Mouse (Mus musculus) CH12.LX (cell line): ENCODE results near the gene Hps1. TPM values are rescaled to one million over a fixed set of nuclear protein-coding genes. Genes with fewer than 3 reads are reported as not detected.

Experiments
- DNase-seq: peaks from one replicate; pipeline ENCODE4 v3.0.0-alpha.2; 2013; ENCODE audit errors: extremely low read depth
- H3K27ac ChIP-seq: 2 replicates; pipeline ENCODE4 v1.5.1; 2012; ENCODE audit warnings: low read depth, mild to moderate bottlenecking, control low read depth, moderate library complexity; ENCODE audit not compliant: insufficient read depth
- H3K27me3 ChIP-seq: replicated peaks from 2 replicates; pipeline ENCODE3; 2012; ENCODE audit warnings: inconsistent platforms
- H3K36me3 ChIP-seq, 2 experiments: replicated peaks in 1 of 2; 2 replicates each; pipeline versions ENCODE3 to v1.6.1; 2012; ENCODE audit warnings: inconsistent platforms in 1 of 2, low read length in 1 of 2, mild to moderate bottlenecking in 1 of 2, mixed read lengths in 1 of 2, moderate library complexity in 1 of 2; ENCODE audit not compliant: control insufficient read depth in 1 of 2, insufficient read depth in 1 of 2
- H3K4me1 ChIP-seq, 2 experiments: 2 replicates each; pipeline ENCODE4 v1.6.1; 2012; ENCODE audit warnings: inconsistent platforms in 1 of 2, moderate library complexity in 1 of 2; ENCODE audit not compliant: insufficient read depth in 2 of 2, control insufficient read depth in 1 of 2
- H3K4me2 ChIP-seq: 2 replicates; pipeline ENCODE4 v1.6.1; 2012; ENCODE audit warnings: low read depth, mild to moderate bottlenecking, control low read depth; ENCODE audit not compliant: poor library complexity, insufficient read depth, severe bottlenecking
- H3K4me3 ChIP-seq, 3 experiments: fragments of 150-350 bp in 1 of 3; sonication (generic) in 1 of 3; replicated peaks in 1 of 3; 2 replicates each; pipeline versions ENCODE3 to v1.5.1; 2011 to 2012; ENCODE audit warnings: low read depth in 2 of 3, low read length in 2 of 3, mild to moderate bottlenecking in 2 of 3, moderate library complexity in 2 of 3, control low read depth in 1 of 3, improper control_type of control experiment in 1 of 3, inconsistent platforms in 1 of 3, mixed read lengths in 1 of 3; ENCODE audit not compliant: poor library complexity in 1 of 3
- H3K79me2 ChIP-seq: replicated peaks from 2 replicates; pipeline ENCODE4 v1.6.1; 2012; ENCODE audit warnings: mild to moderate bottlenecking, moderate library complexity; ENCODE audit not compliant: control insufficient read depth, poor library complexity, insufficient read depth, severe bottlenecking; ENCODE audit errors: extremely low read depth
- H3K9ac ChIP-seq: 2 replicates; pipeline ENCODE4 v1.6.1; 2012; ENCODE audit warnings: low read depth, mild to moderate bottlenecking, control low read depth, moderate library complexity; ENCODE audit not compliant: insufficient read depth
- H3K9me3 ChIP-seq: replicated peaks from 2 replicates; pipeline ENCODE3; 2012; ENCODE audit warnings: low read length, inconsistent platforms, mixed read lengths
- CTCF ChIP-seq, 2 experiments: IDR thresholded peaks in 1 of 2; conservative IDR thresholded peaks in 1 of 2; 2 replicates each; pipeline ENCODE4 v1.5.1; 2011 to 2012; ENCODE audit warnings: low read depth in 2 of 2, low read length in 2 of 2, improper control_type of control experiment in 1 of 2, inconsistent platforms in 1 of 2, mild to moderate bottlenecking in 1 of 2, moderate library complexity in 1 of 2
- EP300 ChIP-seq: IDR thresholded peaks from 2 replicates; pipeline ENCODE4 v1.6.1; 2011; ENCODE audit warnings: low read length, improper control_type of control experiment
- ETS1 ChIP-seq: conservative IDR thresholded peaks from 2 replicates; pipeline ENCODE4 v1.6.1; 2012; ENCODE audit warnings: low read depth, mild to moderate bottlenecking, inconsistent platforms, low read length, improper control_type of control experiment, moderate library complexity
- HCFC1 ChIP-seq: IDR thresholded peaks from 2 replicates; pipeline ENCODE4 v1.6.1; 2012; ENCODE audit warnings: low read depth, mild to moderate bottlenecking, inconsistent platforms, low read length, improper control_type of control experiment
- JUN ChIP-seq: IDR thresholded peaks from 2 replicates; pipeline ENCODE4 v1.6.1; 2011; ENCODE audit warnings: low read depth, mild to moderate bottlenecking, low read length, improper control_type of control experiment, moderate library complexity; ENCODE audit not compliant: insufficient read depth
- JUND ChIP-seq: conservative IDR thresholded peaks from 2 replicates; pipeline ENCODE4 v1.6.1; 2011; ENCODE audit warnings: low read depth, low read length, improper control_type of control experiment
- MAFK ChIP-seq: IDR thresholded peaks from 2 replicates; pipeline ENCODE4 v1.6.1; 2011; ENCODE audit warnings: low read length, improper control_type of control experiment; ENCODE audit not compliant: insufficient replicate concordance
- MAX ChIP-seq: IDR thresholded peaks from 2 replicates; pipeline ENCODE4 v1.6.1; 2011; ENCODE audit warnings: low read length, improper control_type of control experiment
- MEF2A ChIP-seq: IDR thresholded peaks from 2 replicates; pipeline ENCODE4 v1.6.1; 2014; ENCODE audit warnings: low read depth, mild to moderate bottlenecking, inconsistent platforms, low read length, improper control_type of control experiment, borderline replicate concordance
- MXI1 ChIP-seq: IDR thresholded peaks from 2 replicates; pipeline ENCODE4 v1.6.1; 2011; ENCODE audit warnings: mild to moderate bottlenecking, low read depth, low read length, improper control_type of control experiment
- MYC ChIP-seq: IDR thresholded peaks from 2 replicates; pipeline ENCODE4 v1.6.1; 2011; ENCODE audit warnings: low read depth, mild to moderate bottlenecking, improper control_type of control experiment, low read length
- NRF1 ChIP-seq: IDR thresholded peaks from 2 replicates; pipeline ENCODE4 v1.6.1; 2014; ENCODE audit warnings: low read depth, mild to moderate bottlenecking, inconsistent platforms, low read length, improper control_type of control experiment, moderate library complexity
- PAX5 ChIP-seq: IDR thresholded peaks from 2 replicates; pipeline ENCODE4 v1.6.1; 2012; ENCODE audit warnings: low read length, inconsistent platforms, mixed read lengths
- POLR2A ChIP-seq: IDR thresholded peaks from 2 replicates; pipeline ENCODE4 v1.6.1; 2011; ENCODE audit warnings: low read depth, mild to moderate bottlenecking, improper control_type of control experiment, low read length
- POLR2AphosphoS2 ChIP-seq: IDR thresholded peaks from 2 replicates; pipeline ENCODE4 v1.6.1; 2011; ENCODE audit warnings: low read depth, low read length, improper control_type of control experiment
- RAD21 ChIP-seq: IDR thresholded peaks from 2 replicates; pipeline ENCODE4 v1.6.1; 2011; ENCODE audit warnings: low read depth, mild to moderate bottlenecking, low read length, improper control_type of control experiment, moderate library complexity
- SIN3A ChIP-seq: IDR thresholded peaks from 2 replicates; pipeline ENCODE4 v1.6.1; 2012; ENCODE audit warnings: low read length, improper control_type of control experiment, inconsistent platforms
- SMC3 ChIP-seq: IDR thresholded peaks from 2 replicates; pipeline ENCODE4 v1.6.1; 2011; ENCODE audit warnings: low read depth, low read length, improper control_type of control experiment
- TBP ChIP-seq: conservative IDR thresholded peaks from 2 replicates; pipeline ENCODE4 v1.6.1; 2011; ENCODE audit warnings: low read depth, low read length, improper control_type of control experiment
- TCF12 ChIP-seq: IDR thresholded peaks from 2 replicates; pipeline ENCODE4 v1.6.1; 2014; ENCODE audit warnings: low read depth, mild to moderate bottlenecking, inconsistent platforms, low read length, improper control_type of control experiment
- ZC3H11A ChIP-seq: IDR thresholded peaks from 2 replicates; pipeline ENCODE4 v1.6.1; 2012; ENCODE audit warnings: low read depth, mild to moderate bottlenecking, inconsistent platforms, low read length, improper control_type of control experiment
- ZKSCAN1 ChIP-seq: IDR thresholded peaks from 2 replicates; pipeline ENCODE4 v1.6.1; 2012; ENCODE audit warnings: low read depth, inconsistent platforms, low read length, improper control_type of control experiment, borderline replicate concordance
- ZNF384 ChIP-seq: IDR thresholded peaks from 2 replicates; pipeline ENCODE4 v1.6.1; 2012; ENCODE audit warnings: low read depth, low read length, improper control_type of control experiment, inconsistent platforms
- dilution Hi-C: fragments of 300-500 bp; cut with MboI; formaldehyde crosslinking; loops from 2 replicates; pipeline ENCODE4 v1.14.3; 2020; ENCODE audit warnings: low sequenced_read_pairs; ENCODE audit not compliant: extremely low pct_unique_long_range_greater_than_20kb, extremely low pct_ligation_motif_present
- in situ Hi-C: fragments of 300-500 bp; cut with MboI; formaldehyde crosslinking; loops from 3 replicates; pipeline ENCODE4 v1.14.3; 2019; ENCODE audit warnings: low sequenced_read_pairs, low pct_ligation_motif_present, low pct_unique_long_range_greater_than_20kb, mixed read lengths
- polyA plus RNA-seq: library from polyadenylated mRNA; unstranded; fragments of >175 nt; gene quantifications from 2 replicates; pipeline ENCODE4 v1.2.1, GENCODE M21; 2012; ENCODE audit warnings: low read depth; ENCODE audit not compliant: insufficient read length
- total RNA-seq, 2 experiments: library from RNA; depleted of rRNA; stranded (reverse); fragments of 300-350 nt in 1 of 2; fragments of >200 nt in 1 of 2; gene quantifications; 2 replicates each; pipeline ENCODE4 v1.2.3; 2012 to 2014

Hps1 gene
- total and polyA plus RNA-seq, 3 experiments = 17.7 to 29.7 (median 21.4) TPM

DNA sequence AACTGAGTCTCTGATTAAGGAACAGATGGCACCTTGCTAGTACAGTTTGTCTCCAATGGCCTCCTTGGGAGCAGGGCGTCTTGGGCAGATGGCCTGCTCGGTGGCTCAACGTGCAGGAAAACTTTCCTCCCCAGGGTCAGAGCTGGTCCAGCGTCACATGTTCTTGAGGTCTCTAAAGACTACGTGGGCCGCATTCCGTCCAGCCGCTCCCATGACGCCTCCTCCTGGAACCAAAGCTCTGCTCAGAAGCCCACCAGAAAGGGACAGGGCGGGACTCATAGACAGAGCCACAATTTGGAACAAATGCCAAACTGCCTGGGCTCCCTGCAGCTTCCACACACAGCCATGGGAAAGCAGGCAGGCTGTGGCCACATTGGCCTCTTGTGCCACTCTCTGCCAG is 53.0 kb downstream of the Hps1 start:
- H3K79me2 ChIP-seq = no peaks in the 10 kb centered on the region
- H3K4me1 ChIP-seq = no peaks in the 10 kb centered on the region; a peak in 1 of 4 replicates
- TF ChIP-seq CTCF (conservative IDR thresholded peaks at IDR 0.05 in 1 of 2, IDR thresholded peaks at IDR 0.05 in 1 of 2; ENCODE audit: low read depth in 2 of 2, low read length in 2 of 2) (no peak), SMC3 (no peak), ZC3H11A (no peak), NRF1 (no peak), POLR2AphosphoS2 (no peak), JUND (no peak), MYC (no peak), ETS1 (no peak), MAFK (no peak), TBP (no peak), MAX (no peak), PAX5 (no peak), HCFC1 (no peak), TCF12 (no peak), RAD21 (no peak), JUN (no peak)
- no peaks in the 10 kb centered on the region for H3K36me3 ChIP-seq
- no peak overlapping the region for H3K9ac ChIP-seq
- no peaks in the 10 kb centered on the region for H3K9me3 ChIP-seq
- no peak overlapping the region for H3K4me3 ChIP-seq
- peaks cover 2% of the 10 kb centered on the region for H3K27me3 ChIP-seq
- DNase-seq = no peak
- in situ Hi-C loops (no loop called here), dilution Hi-C loops (no loop called here)
- no peak overlapping the region for H3K27ac ChIP-seq
- H3K4me2 ChIP-seq = no peak overlapping the region

DNA sequence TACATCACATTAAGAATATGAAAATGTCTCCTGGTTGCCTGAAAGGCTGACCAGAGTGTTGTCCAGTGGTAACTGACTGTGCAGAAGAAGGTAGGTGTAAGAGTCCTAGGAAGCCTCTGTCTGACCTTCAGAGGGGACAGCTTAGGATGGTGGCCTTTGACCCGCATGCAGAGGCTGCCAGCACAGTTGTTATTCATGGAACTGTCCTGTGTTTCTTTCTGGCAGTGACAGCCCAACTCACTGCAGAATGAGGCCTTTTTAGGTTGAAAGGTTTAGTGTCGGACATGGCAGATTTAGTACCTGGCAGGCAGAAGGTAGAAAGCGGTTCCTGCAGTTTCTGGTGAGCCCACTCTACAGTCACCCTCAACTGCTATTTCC is 53.8 kb downstream of the Hps1 start:
- Histone ChIP-seq H3K36me3 (no peaks in the 10 kb centered on the region), H3K27me3 (peaks cover 2% of the 10 kb centered on the region), H3K9me3 (no peaks in the 10 kb centered on the region), H3K4me3 (no peak overlapping the region), H3K79me2 (no peaks in the 10 kb centered on the region), H3K4me2 (no peak overlapping the region), H3K27ac (no peak overlapping the region), H3K9ac (no peak overlapping the region), H3K4me1 (no peaks in the 10 kb centered on the region; a peak in 1 of 4 replicates)
- TF ChIP-seq ZNF384 (no peak), SMC3 (no peak), MXI1 (no peak), JUN (no peak), MEF2A (no peak), JUND (no peak), EP300 (no peak), SIN3A (no peak), PAX5 (no peak), MAX (no peak), POLR2A (no peak), NRF1 (no peak), ZKSCAN1 (no peak), POLR2AphosphoS2 (no peak), TBP (no peak)
- dilution Hi-C loops (no loop called here), in situ Hi-C loops (no loop called here)
- no peak for DNase-seq
